ENCODE assay signal across 9 mouse cellular contexts in the genomic region with DNA sequence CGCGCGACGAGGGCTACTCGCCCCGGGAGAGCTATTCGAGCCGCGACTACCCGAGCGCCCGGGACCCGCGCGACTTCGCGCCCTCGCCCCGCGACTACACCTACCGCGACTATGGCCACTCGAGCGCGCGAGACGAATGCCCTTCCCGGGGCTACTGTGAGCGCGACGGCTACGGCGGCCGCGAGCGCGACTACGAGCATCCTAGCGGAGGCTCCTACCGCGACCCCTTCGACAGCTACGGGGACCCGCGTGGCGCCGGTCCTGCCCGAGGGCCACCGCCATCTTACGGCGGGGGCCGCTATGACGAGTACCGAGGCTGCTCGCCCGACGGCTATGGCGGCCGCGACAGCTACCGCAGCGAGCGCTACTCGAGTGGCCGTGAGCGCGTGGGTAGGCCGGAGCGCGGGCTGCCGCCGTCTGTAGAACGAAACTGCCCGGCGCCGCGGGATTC. TPM values are rescaled to one million over a fixed set of nuclear protein-coding genes. Genes with fewer than 3 reads are reported as not detected.
A peak's percentile ranks its signal among the peaks of the same experiment; 100 is the strongest.
DNase-seq lines count a peak whose midpoint lies in the region; ATAC-seq and TF ChIP-seq lines count a peak whose summit lies in the region.
"Had no signal": no experiment of that assay in that cellular context is flagged by ENCODE, and none has a peak within 500 bp of the region (broad histone marks: within the 10 kb centered on the region; RNA-seq: fewer than 3 reads in every experiment).

No protein-coding gene starts in this region.

- H3K9me3 ChIP-seq in heart, postnatal 0 days (replicated peaks; ENCODE audit: control insufficient read depth, low read length), result peaks cover 17% of the 10 kb centered on the region
- peaks cover 13% of the 10 kb centered on the region; the same call in 1 of the 2 replicates for H3K9me3 ChIP-seq in limb, embryonic 11.5 days (ENCODE audit: control insufficient read depth, low read length)

- no peaks in the 10 kb centered on the region for H3K36me3 ChIP-seq in heart, postnatal 0 days (replicated peaks; ENCODE audit: control insufficient read depth, insufficient read depth, low read length)
- no peaks in the 10 kb centered on the region for H3K36me3 ChIP-seq in limb, embryonic 11.5 days (ENCODE audit: control insufficient read depth, insufficient read depth, low read length)

- TF ChIP-seq CTCF in heart, postnatal 0 days (IDR thresholded peaks at IDR 0.05; ENCODE audit: low read depth), result no peak

- no peak overlapping the region for H3K9ac ChIP-seq in heart, postnatal 0 days (replicated peaks; ENCODE audit: low read depth, low read length)
- no peak overlapping the region for H3K9ac ChIP-seq in limb, embryonic 11.5 days (ENCODE audit: low read length)

- no peak for ATAC-seq in heart, postnatal 0 days (ENCODE audit: insufficient read depth, low read depth)
- peak; percentile 39; the same call in 1 of the 2 replicates for ATAC-seq in limb, embryonic 11.5 days (ENCODE audit: insufficient number of reproducible peaks, low FRiP score, low TSS enrichment, low read depth)

- H3K4me3 ChIP-seq in heart, postnatal 0 days (ENCODE audit: low read depth, low read length), result peak overlapping the region; percentile 16; the same call in 1 of the 2 replicates
- H3K4me3 ChIP-seq in limb, embryonic 11.5 days (ENCODE audit: low read depth, low read length), result no peak overlapping the region

- no peak overlapping the region for H3K27ac ChIP-seq in heart, postnatal 0 days (ENCODE audit: low read depth)
- H3K27ac ChIP-seq in limb, embryonic 11.5 days (replicated peaks; ENCODE audit: low read depth, low read length), result no peak overlapping the region
- H3K27ac ChIP-seq: kidney, postnatal 0 days had no signal

- DNase-seq in right cerebral cortex, postnatal 14 days, result peak; percentile 9
- DNase-seq in right cerebral cortex, adult 2 months (ENCODE audit: low spot score in 2 of 2), result no peak
- DNase-seq in heart, postnatal 0 days (ENCODE audit: low spot score), result no peak
- DNase-seq in limb, embryonic 11.5 days (ENCODE audit: low spot score), result peak; percentile 28
- peak; percentile 53 for DNase-seq in testis, postnatal 10 days (ENCODE audit: low spot score)
- no peak for DNase-seq in ovary, postnatal 14 days (ENCODE audit: low spot score)
- DNase-seq in cerebellum, adult 9-10 months, result no peak
- DNase-seq in layer of hippocampus, postnatal 14 days (ENCODE audit: low spot score in 2 of 2), result no peak

- no peaks in the 10 kb centered on the region for H3K4me1 ChIP-seq in heart, postnatal 0 days (ENCODE audit: control insufficient read depth, insufficient read depth)
- H3K4me1 ChIP-seq in limb, embryonic 11.5 days (ENCODE audit: control insufficient read depth, insufficient read depth, low read length), result no peaks in the 10 kb centered on the region

- WGBS in heart, postnatal 0 days, result 21% methylated on average over 51 of the region's 77 CpGs
- 22% methylated on average over 67 of the region's 77 CpGs for WGBS in limb, embryonic 11.5 days

- H3K27me3 ChIP-seq in heart, postnatal 0 days (ENCODE audit: control insufficient read depth, insufficient read depth, low read length), result peaks cover 37% of the 10 kb centered on the region
- peaks cover 28% of the 10 kb centered on the region for H3K27me3 ChIP-seq in limb, embryonic 11.5 days (ENCODE audit: control insufficient read depth, insufficient read depth, low read length)

- no peak for TF ChIP-seq EP300 in heart, postnatal 0 days (IDR thresholded peaks at IDR 0.05; ENCODE audit: low read depth)

- no peak overlapping the region for H3K4me2 ChIP-seq in heart, postnatal 0 days (ENCODE audit: low read depth, low read length)
- H3K4me2 ChIP-seq in limb, embryonic 11.5 days (ENCODE audit: low read depth, severe bottlenecking), result peak overlapping the region; percentile 5; the same call in 1 of the 2 replicates

RNA-seq across cellular contexts. Expression of gene Rbmxl2, which starts 0.9 kb away (rescaled TPM):
- total RNA-seq in heart, postnatal 0 days (2014; rRNA removed; ENCODE audit: low replicate concordance), result not detected in 2 replicates
- not detected in 2 replicates for polyA plus RNA-seq in heart, postnatal 0 days (2015; fragmentation: Nextera tagmentation; extraction: Ambion mirVana)
- polyA plus RNA-seq in limb, embryonic 11.5 days (2014; fragmentation: Nextera tagmentation; extraction: Ambion mirVana), result not detected in 2 replicates
- total RNA-seq in layer of hippocampus, postnatal 14 days (2021), result not detected
- polyA plus RNA-seq: kidney, postnatal 0 days had no signal

RNA-seq across cellular contexts. Expression of gene Nlrp14, which starts 43.4 kb away (rescaled TPM):
- not detected in 2 replicates for total RNA-seq in heart, postnatal 0 days (2014; rRNA removed; ENCODE audit: low replicate concordance)
- polyA plus RNA-seq in heart, postnatal 0 days (2015; fragmentation: Nextera tagmentation; extraction: Ambion mirVana), result not detected in 2 replicates
- polyA plus RNA-seq in limb, embryonic 11.5 days (2014; fragmentation: Nextera tagmentation; extraction: Ambion mirVana), result not detected in 2 replicates
- total RNA-seq in layer of hippocampus, postnatal 14 days (2021), result not detected
- polyA plus RNA-seq: kidney, postnatal 0 days had no signal

Comparison
In these comparisons a context has a peak if more than half of its experiments do, and no peak if none do; other contexts are left out.
1. DNase-seq: peak in right cerebral cortex, postnatal 14 days (single experiment), limb, embryonic 11.5 days (single experiment) and testis, postnatal 10 days (single experiment); none in right cerebral cortex, adult 2 months (0 of 2), heart, postnatal 0 days (single experiment), ovary, postnatal 14 days (single experiment), cerebellum, adult 9-10 months (single experiment) and layer of hippocampus, postnatal 14 days (0 of 2).